Comparison of ENCODE assay signal across 21 mouse cellular contexts in the genomic region with DNA sequence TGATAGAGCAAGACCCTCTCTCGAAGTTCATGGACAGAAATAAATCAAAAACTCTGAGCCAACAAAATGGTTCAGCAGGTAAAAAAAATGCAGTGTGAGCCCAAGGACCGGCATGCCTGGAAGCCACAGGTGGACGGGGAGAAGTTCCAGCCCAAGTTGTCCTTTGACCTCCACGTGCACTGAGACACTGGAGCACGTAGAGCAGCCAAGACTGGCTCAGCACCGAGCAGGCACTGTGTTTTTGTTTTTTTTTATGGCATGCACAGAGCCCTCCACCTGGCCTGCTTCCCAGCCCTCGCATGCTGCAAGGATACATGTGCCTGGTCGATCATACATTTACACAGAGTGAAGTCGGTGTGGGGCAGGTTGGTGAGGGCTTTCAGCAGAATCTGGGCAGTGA. TPM values are rescaled to one million over a fixed set of nuclear protein-coding genes. Genes with fewer than 3 reads are reported as not detected.
DNase-seq lines count a peak whose midpoint lies in the region; ATAC-seq and TF ChIP-seq lines count a peak whose summit lies in the region.
"Had no signal": no experiment of that assay in that cellular context is flagged by ENCODE, and none has a peak within 500 bp of the region (broad histone marks: within the 10 kb centered on the region; RNA-seq: fewer than 3 reads in every experiment).

No protein-coding gene starts in this region.

- no peak overlapping the region for H3K4me2 ChIP-seq in kidney, embryonic 14.5 days (replicated peaks; ENCODE audit: low read depth, low read length)
- H3K4me2 ChIP-seq: forebrain, embryonic 13.5 days; heart, embryonic 11.5 days; hindbrain, embryonic 12.5 days had no signal

- no peak for TF ChIP-seq POLR2A in kidney, adult 2 months (IDR thresholded peaks at IDR 0.05; ENCODE audit: low read depth, low read length)

- H3K9ac ChIP-seq in kidney, embryonic 14.5 days (ENCODE audit: low read depth, low read length): no peak overlapping the region
- H3K9ac ChIP-seq: forebrain, embryonic 13.5 days; forebrain, postnatal 0 days; hindbrain, embryonic 12.5 days had no signal

- DNase-seq in cerebellum, adult 9-10 months: peak; percentile 6
- DNase-seq in cerebellum, adult 8-10 months: no peak
- DNase-seq in kidney, adult 2 months: peak; percentile 92
- DNase-seq in kidney, postnatal 10 days: peak; percentile 60
- DNase-seq in yolk sac, embryonic 10.5 days (ENCODE audit: low spot score): peak; percentile 71
- no peak for DNase-seq in left cerebral cortex, postnatal 10 days (ENCODE audit: extremely low spot score in 1 of 2, low spot score in 2 of 2)
- DNase-seq: adrenal gland, postnatal 14 days; B cell, adult 2 months; cerebellum, adult 11-12 months; cerebellum, postnatal 10 days; forebrain, postnatal 0 days; gastrocnemius, postnatal 14 days; heart, adult 2 months; heart, postnatal 36 days had no signal

- no peak overlapping the region for H3K4me3 ChIP-seq in kidney, adult 2 months (ENCODE audit: insufficient read depth, low read depth, low read length)
- H3K4me3 ChIP-seq in kidney, embryonic 14.5 days (ENCODE audit: low read length): no peak overlapping the region
- H3K4me3 ChIP-seq: embryonic facial prominence, embryonic 10.5 days; forebrain, embryonic 13.5 days; heart, adult 2 months; hindbrain, embryonic 12.5 days had no signal

- no peaks in the 10 kb centered on the region for H3K9me3 ChIP-seq in kidney, embryonic 14.5 days (ENCODE audit: control insufficient read depth, low read length)
- H3K9me3 ChIP-seq: embryonic facial prominence, embryonic 10.5 days; forebrain, embryonic 13.5 days; G1E; hindbrain, embryonic 12.5 days had no signal

- WGBS in kidney, adult 2 months: 35% methylated on average over 9 of the region's 9 CpGs
- WGBS in kidney, embryonic 14.5 days: 86% methylated on average over 9 of the region's 9 CpGs

- no peak overlapping the region; the same call in 1 of the 2 replicates for H3K27ac ChIP-seq in kidney, adult 2 months (ENCODE audit: insufficient read depth, low read depth, low read length)
- H3K27ac ChIP-seq in kidney, embryonic 14.5 days (ENCODE audit: low read depth, low read length): no peak overlapping the region
- H3K27ac ChIP-seq: embryonic facial prominence, embryonic 10.5 days; forebrain, embryonic 13.5 days; heart, adult 2 months; hindbrain, embryonic 12.5 days had no signal

- H3K4me1 ChIP-seq in kidney, adult 2 months (ENCODE audit: control insufficient read depth, insufficient read depth, low read length): peaks cover 8% of the 10 kb centered on the region; the same call in 1 of the 2 replicates
- peaks cover 9% of the 10 kb centered on the region; the same call in 1 of the 2 replicates for H3K4me1 ChIP-seq in kidney, embryonic 14.5 days (ENCODE audit: control insufficient read depth, insufficient read depth, low read length)

- no peak for ATAC-seq in kidney, embryonic 14.5 days (ENCODE audit: low FRiP score, low TSS enrichment)
- ATAC-seq: CD4-positive, CD25-positive, alpha-beta regulatory T cell, adult 4 months; forebrain, embryonic 13.5 days; forebrain, postnatal 0 days had no signal

- intact Hi-C loops in left cerebral cortex, postnatal 10 days (cut with DNase I): no loop called here

- no peaks in the 10 kb centered on the region for H3K27me3 ChIP-seq in kidney, adult 2 months (replicated peaks; ENCODE audit: control insufficient read depth, insufficient read depth, low read length)
- H3K27me3 ChIP-seq in kidney, embryonic 14.5 days (ENCODE audit: control insufficient read depth, insufficient read depth, low read length): no peaks in the 10 kb centered on the region
- H3K27me3 ChIP-seq: forebrain, embryonic 13.5 days; hindbrain, embryonic 12.5 days had no signal

- no peak for TF ChIP-seq CTCF in kidney, adult 2 months (conservative IDR thresholded peaks at IDR 0.05; ENCODE audit: insufficient read depth, insufficient read length, low read depth, low read length)

- H3K36me3 ChIP-seq in kidney, adult 2 months (ENCODE audit: control insufficient read depth, insufficient read depth, low read length): no peaks in the 10 kb centered on the region
- peaks cover 55% of the 10 kb centered on the region for H3K36me3 ChIP-seq in kidney, embryonic 14.5 days (ENCODE audit: control insufficient read depth, insufficient read depth, low read length)

RNA-seq across cellular contexts. Expression of a gene that starts 4.1 kb away (rescaled TPM):
- 321 and 343 TPM in 2 replicates for polyA plus RNA-seq in kidney, adult 2 months (2012; rRNA removed)
- 458 and 497 TPM in 2 replicates for polyA plus RNA-seq in kidney, embryonic 14.5 days (2014; fragmentation: Nextera tagmentation; extraction: Ambion mirVana)
- 100 to 1,000 TPM; 171 to 178 TPM for total RNA-seq in left cerebral cortex, postnatal 10 days (2021)

RNA-seq across cellular contexts. Expression of a gene that starts 4.3 kb away (rescaled TPM):
- 2.3 and 6.2 TPM in 2 replicates for polyA plus RNA-seq in kidney, adult 2 months (2012; rRNA removed)
- polyA plus RNA-seq in kidney, embryonic 14.5 days (2014; fragmentation: Nextera tagmentation; extraction: Ambion mirVana): 9.8 and 12.6 TPM in 2 replicates
- total RNA-seq in left cerebral cortex, postnatal 10 days (2021): 1 to 10 TPM; 5.8 to 6.0 TPM

RNA-seq across cellular contexts. Expression of a gene that starts 15.4 kb away (rescaled TPM):
- 340 and 367 TPM in 2 replicates for polyA plus RNA-seq in kidney, adult 2 months (2012; rRNA removed)
- 176 and 239 TPM in 2 replicates for polyA plus RNA-seq in kidney, embryonic 14.5 days (2014; fragmentation: Nextera tagmentation; extraction: Ambion mirVana)
- total RNA-seq in left cerebral cortex, postnatal 10 days (2021): 100 to 1,000 TPM; 151 to 160 TPM

Comparison
In these comparisons a context has a peak if more than half of its experiments do, and no peak if none do; other contexts are left out.
1. DNase-seq: peak in cerebellum, adult 9-10 months (single experiment), kidney, adult 2 months (single experiment), kidney, postnatal 10 days (single experiment) and yolk sac, embryonic 10.5 days (single experiment); none in cerebellum, adult 8-10 months (single experiment) and left cerebral cortex, postnatal 10 days (0 of 2).